10 mouse cellular contexts compared by ENCODE assay signal in genomic region chr10:75105099-75105461, GRCm38 (mm10). TPM values are rescaled to one million over a fixed set of nuclear protein-coding genes. Genes with fewer than 3 reads are reported as not detected.
DNase-seq lines count a peak whose midpoint lies in the region; ATAC-seq lines count a peak whose summit lies in the region.
"Had no signal": no experiment of that assay in that cellular context is flagged by ENCODE, and none has a peak within 500 bp of the region (broad histone marks: within the 10 kb centered on the region; RNA-seq: fewer than 3 reads in every experiment).

No protein-coding gene starts in this region.

- no peaks in the 10 kb centered on the region for H3K27me3 ChIP-seq in stomach, embryonic 15.5 days (replicated peaks)
- no peaks in the 10 kb centered on the region for H3K27me3 ChIP-seq in forebrain, embryonic 16.5 days (replicated peaks; ENCODE audit: control insufficient read depth, insufficient read depth, low read length)
- no peaks in the 10 kb centered on the region for H3K27me3 ChIP-seq in forebrain, embryonic 12.5 days
- H3K27me3 ChIP-seq: neural tube, embryonic 12.5 days had no signal

- DNase-seq in kidney, postnatal 36 days: peak; percentile 38 to 50
- DNase-seq in kidney, adult 18-20 months: no peak
- DNase-seq in NIH3T3 (ENCODE audit: low read depth): peak; percentile 82
- DNase-seq in heart, postnatal 36 days: peak; percentile 48 to 49
- DNase-seq in cerebellum, adult 18-20 months: no peak

- H3K4me1 ChIP-seq in stomach, embryonic 15.5 days: peaks cover 45% of the 10 kb centered on the region
- peaks cover 41% of the 10 kb centered on the region for H3K4me1 ChIP-seq in forebrain, embryonic 16.5 days (replicated peaks; ENCODE audit: control insufficient read depth, insufficient read depth, low read length)
- H3K4me1 ChIP-seq in forebrain, embryonic 12.5 days: peaks cover 43% of the 10 kb centered on the region

- H3K9me3 ChIP-seq in stomach, embryonic 15.5 days: no peaks in the 10 kb centered on the region
- no peaks in the 10 kb centered on the region for H3K9me3 ChIP-seq in forebrain, embryonic 16.5 days (ENCODE audit: control insufficient read depth, low read length)
- H3K9me3 ChIP-seq in forebrain, embryonic 12.5 days: no peaks in the 10 kb centered on the region
- H3K9me3 ChIP-seq: neural tube, embryonic 12.5 days had no signal

- H3K36me3 ChIP-seq in stomach, embryonic 15.5 days: no peaks in the 10 kb centered on the region
- H3K36me3 ChIP-seq in forebrain, embryonic 16.5 days (ENCODE audit: control insufficient read depth, insufficient read depth): no peaks in the 10 kb centered on the region
- no peaks in the 10 kb centered on the region for H3K36me3 ChIP-seq in forebrain, embryonic 12.5 days (replicated peaks)
- H3K36me3 ChIP-seq: neural tube, embryonic 12.5 days had no signal

- no peak overlapping the region for H3K9ac ChIP-seq in stomach, embryonic 15.5 days
- no peak overlapping the region for H3K9ac ChIP-seq in forebrain, embryonic 16.5 days (replicated peaks; ENCODE audit: low read depth, low read length)
- H3K9ac ChIP-seq in forebrain, embryonic 12.5 days: no peak overlapping the region
- H3K9ac ChIP-seq: neural tube, embryonic 12.5 days had no signal

- H3K4me3 ChIP-seq in stomach, embryonic 15.5 days (replicated peaks): no peak overlapping the region
- no peak overlapping the region for H3K4me3 ChIP-seq in forebrain, embryonic 16.5 days (replicated peaks; ENCODE audit: low read length)
- no peak overlapping the region for H3K4me3 ChIP-seq in forebrain, embryonic 12.5 days (replicated peaks)
- H3K4me3 ChIP-seq: erythroblast, embryonic 14.5 days; neural tube, embryonic 12.5 days had no signal

- intact Hi-C loops in heart, postnatal 36 days (cut with DNase I): no loop called here

- H3K4me2 ChIP-seq in stomach, embryonic 15.5 days: no peak overlapping the region
- no peak overlapping the region for H3K4me2 ChIP-seq in forebrain, embryonic 16.5 days (ENCODE audit: low read length)
- H3K4me2 ChIP-seq in forebrain, embryonic 12.5 days: no peak overlapping the region
- H3K4me2 ChIP-seq: neural tube, embryonic 12.5 days had no signal

- peak; percentile 62 for ATAC-seq in stomach, embryonic 15.5 days (ENCODE audit: insufficient read depth, low FRiP score, low read depth)
- no peak for ATAC-seq in forebrain, embryonic 16.5 days
- no peak for ATAC-seq in forebrain, embryonic 12.5 days (ENCODE audit: low FRiP score)

- H3K27ac ChIP-seq in stomach, embryonic 15.5 days: peak overlapping the region; percentile 49; the same call in 1 of the 2 replicates
- no peak overlapping the region for H3K27ac ChIP-seq in forebrain, embryonic 16.5 days (ENCODE audit: low read length)
- no peak overlapping the region for H3K27ac ChIP-seq in forebrain, embryonic 12.5 days
- H3K27ac ChIP-seq: neural tube, embryonic 12.5 days had no signal

- WGBS in stomach, embryonic 15.5 days: 55% methylated on average over 4 of the region's 4 CpGs
- 68% methylated on average over 4 of the region's 4 CpGs for WGBS in forebrain, embryonic 16.5 days
- 81% methylated on average over 4 of the region's 4 CpGs for WGBS in forebrain, embryonic 12.5 days

RNA-seq across cellular contexts. Expression of gene Bcr, which starts 44.7 kb away (rescaled TPM):
- total RNA-seq in heart, postnatal 36 days (2021): 1 to 10 TPM; 8.3 to 9.1 TPM
- 7.5 and 8.9 TPM in 2 replicates for polyA plus RNA-seq in stomach, embryonic 15.5 days (2015; fragmentation: Nextera tagmentation; extraction: Ambion mirVana)
- 14.8 and 17.6 TPM in 2 replicates for polyA plus RNA-seq in forebrain, embryonic 16.5 days (2015; fragmentation: Nextera tagmentation; extraction: Ambion mirVana)
- polyA plus RNA-seq in forebrain, embryonic 12.5 days (2016; fragmentation: Nextera tagmentation; extraction: Ambion mirVana): 11.5 TPM in 2 replicates

Comparison
In these comparisons a context has a peak if more than half of its experiments do, and no peak if none do; other contexts are left out.
1. DNase-seq: peak in kidney, postnatal 36 days (2 of 2), NIH3T3 (single experiment) and heart, postnatal 36 days (2 of 2); none in kidney, adult 18-20 months (single experiment) and cerebellum, adult 18-20 months (0 of 2).